Mouse (Mus musculus) left cerebral cortex, adult 9 months (tissue): ENCODE measurements around the gene Drap1.

ENCODE experiments used
- DNase-seq, 2 experiments: peaks; one replicate each; pipeline ENCODE4 v3.0.0; 2022; ENCODE audit warnings: low spot score in 2 of 2

Gene Drap1

DNA sequence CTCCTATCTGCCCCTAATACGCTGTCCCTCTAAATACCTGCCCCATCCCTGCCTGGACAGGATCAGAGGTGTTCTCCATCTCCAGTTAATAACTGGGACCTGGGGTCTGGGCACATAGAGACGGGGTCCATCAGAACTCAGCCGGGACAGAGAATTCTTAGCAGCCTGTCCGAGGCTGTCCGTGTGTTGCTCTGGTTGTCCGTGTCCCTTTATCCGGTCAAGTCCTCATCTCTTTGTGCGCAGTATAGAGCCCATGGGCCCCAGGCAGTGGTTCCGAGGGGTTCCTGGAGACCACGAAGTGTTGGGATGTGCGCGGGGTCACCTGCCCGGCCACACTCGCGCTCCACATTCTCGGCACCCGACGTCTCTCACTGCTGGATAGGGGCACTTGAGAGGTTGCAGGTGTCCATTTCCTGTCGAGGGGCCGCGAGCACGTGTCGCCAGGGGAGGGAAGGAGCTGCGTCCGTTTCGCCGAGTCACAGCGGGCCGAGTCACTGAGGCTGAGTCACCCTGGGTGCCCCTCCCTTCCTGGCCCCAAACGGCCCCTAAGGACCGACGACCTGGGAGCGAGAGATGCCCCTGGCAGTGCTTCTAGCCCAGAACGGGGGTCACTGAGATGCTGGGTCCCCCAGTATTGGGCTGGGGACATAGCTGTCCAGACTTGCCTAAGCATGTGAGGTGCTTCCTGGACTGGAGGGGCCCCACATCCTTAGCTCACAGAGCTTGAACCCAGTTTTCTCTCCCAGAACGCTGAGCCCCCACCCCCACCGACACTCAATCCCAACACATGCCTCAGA, 23.8 kb upstream of the Drap1 start:
- DNase-seq, result no peak

DNA sequence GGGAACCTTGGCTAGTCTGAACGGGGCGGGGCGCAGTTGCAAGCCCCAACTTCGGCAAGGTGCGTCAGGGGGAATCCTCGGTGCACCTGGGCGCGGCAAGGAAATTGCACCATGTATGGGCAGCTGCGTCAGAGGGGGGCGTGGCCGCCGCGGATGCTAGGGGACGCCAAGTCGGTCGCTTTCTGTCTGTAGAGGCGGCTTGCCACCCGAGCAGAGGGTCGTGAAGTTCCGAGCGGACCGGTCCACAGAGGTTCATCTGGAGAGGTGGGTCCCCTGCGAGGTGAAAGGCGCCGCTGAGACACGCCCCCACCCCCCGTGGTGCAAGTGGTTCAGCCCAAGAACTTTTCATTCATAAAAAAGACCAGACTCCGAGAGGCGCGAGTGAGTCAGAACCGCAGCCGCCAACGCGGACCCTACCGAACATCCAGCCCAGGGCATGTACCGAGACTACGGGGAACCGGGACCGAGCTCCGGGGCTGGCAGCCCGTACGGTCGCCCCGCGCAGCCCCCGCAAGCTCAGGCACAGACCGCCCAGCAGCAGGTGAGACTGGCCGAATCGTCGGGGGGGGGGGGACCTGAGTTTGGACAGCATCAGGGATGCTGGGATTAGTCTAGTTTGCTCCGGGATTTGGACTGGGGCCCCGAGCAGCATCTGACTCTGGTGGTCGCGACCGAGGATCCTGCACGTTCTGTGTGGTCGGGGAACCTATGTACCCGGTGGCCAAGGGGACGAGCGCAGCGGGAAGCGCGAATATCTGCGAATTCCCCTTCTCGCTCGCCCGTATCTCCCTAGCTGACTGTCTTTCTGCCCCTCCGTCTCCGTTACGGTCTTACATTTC, 23.0 kb upstream of the Drap1 start, which contains the start of gene Fosl1:
Gene Fosl1 (plus strand): TSS at position 33 of the 839 bp plus-strand sequence.
- DNase-seq, result peak in 1 of 2 experiments; percentile 66

DNA sequence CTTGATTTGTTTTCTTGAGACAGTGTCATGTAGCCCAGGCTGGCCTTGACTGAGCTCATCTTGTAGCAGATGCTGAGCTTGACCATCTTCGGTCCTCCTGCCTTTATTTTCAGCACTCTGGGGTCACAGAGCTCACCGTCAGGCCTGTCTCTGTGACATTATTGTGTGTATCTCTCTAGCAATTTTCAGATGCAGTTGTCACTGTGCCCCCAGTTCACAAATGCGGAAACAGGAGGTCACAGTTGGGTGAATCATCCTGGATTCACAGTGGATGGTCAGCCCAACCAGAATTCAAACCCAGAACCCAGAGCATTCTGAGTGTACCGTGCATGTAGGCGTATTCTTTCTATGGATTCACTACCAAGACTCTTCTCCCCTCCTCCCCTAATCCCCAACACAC, 21.0 kb upstream of the Drap1 start:
- DNase-seq, result no peak

DNA sequence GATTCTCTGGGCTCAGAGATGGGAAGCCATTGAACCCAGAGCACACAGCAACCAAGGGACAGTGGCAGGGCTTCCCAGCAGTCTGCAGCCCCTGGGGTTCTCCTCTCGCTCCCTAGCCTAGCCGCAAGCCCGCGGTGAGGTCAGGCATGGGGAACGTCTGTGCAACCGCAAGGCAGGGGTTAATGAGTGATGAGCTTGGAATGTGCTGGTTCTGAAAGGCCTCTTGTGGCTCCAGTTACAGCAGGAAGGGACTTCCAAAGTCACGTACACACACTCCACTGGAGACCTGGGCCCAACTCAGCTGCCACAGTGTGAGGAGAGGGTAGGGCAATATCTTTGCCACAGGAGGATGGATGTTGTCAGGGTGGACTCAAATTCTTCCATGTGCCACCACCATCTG, 20.2 kb upstream of the Drap1 start:
- no peak for DNase-seq

DNA sequence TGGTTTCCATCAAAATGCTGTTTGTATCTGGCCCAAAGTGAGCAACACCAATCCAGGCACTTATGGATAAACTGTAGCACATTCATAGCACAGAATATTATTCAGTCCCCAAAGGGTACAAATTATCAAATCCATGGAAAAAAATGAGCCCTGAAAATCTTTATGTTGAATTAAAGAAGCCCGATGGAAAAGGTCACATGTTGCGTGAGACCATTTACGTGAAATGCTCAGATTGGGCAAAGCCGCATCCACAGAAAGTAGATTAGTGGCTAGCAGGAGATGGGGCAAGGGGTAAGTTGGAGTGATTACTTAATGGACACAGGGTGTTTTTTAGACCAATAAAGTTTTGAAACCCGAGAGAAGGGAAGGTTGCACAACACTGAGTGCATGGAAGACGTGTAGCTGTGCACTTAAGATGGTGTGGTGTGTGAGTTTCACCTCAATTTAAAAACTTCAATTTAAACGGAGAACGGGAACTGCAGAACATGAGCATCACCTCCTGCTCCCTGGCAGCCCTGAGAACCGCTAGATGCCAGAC, 19.7 kb upstream of the Drap1 start:
- DNase-seq, result no peak

DNA sequence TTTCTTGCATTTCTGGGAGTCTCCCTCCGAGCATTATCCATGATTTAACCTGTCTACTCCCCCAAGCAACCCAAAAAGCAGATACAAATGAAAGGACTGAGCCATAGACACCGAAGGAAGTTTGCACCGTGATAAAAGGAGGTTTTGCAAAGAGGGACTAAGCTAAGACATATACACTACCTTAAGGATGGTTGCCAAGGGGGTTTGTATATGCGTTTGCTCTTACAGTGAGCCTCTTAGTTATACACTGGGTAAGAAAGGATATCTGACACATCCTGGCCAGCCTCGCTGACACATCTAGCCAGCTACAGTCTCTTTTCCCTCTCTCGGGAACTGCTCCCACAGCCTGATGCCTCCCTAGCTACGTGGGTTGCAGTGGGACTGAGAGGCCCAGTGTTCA, 9.2 kb upstream of the Drap1 start:
- DNase-seq, result no peak

DNA sequence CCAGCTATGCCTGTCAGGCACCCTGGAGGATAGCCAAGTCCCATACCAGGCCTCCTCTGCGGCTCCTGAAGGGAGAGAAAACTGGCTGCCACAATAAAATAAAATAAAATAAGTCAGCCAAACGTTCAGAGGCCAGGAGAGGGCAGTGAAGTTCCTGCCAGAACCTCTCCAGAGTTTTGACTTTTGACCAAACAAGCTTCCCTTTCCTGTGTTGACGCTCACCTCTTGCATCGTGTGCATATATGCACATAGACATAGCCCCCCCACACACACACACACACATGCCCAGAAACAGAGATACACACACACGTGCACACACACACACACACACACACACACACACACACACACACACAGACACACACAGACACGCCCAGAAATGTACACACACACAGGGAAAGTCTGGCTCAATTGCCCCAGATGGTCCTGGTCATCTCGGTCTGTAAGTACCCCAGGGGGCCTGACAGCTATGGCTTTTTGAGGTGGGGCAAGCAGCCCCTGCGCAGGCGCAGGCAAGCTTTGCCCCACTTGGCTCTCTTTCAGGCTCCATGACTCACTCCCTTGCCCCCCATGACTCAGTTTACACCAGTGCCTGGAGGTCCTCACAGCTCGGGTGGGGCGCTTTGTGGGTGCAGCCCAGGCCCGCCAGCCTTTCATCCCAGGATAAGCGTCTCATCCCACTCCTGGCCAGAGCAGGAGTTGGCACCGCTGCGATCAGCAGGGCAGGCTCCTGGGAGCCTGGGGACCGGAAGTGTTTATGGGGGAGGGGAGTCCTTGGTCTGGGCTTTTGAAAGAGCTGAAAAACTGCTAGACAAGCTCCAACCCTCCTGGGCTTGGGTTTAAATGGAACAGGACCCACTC, 8.4 kb upstream of the Drap1 start:
- no peak for DNase-seq

DNA sequence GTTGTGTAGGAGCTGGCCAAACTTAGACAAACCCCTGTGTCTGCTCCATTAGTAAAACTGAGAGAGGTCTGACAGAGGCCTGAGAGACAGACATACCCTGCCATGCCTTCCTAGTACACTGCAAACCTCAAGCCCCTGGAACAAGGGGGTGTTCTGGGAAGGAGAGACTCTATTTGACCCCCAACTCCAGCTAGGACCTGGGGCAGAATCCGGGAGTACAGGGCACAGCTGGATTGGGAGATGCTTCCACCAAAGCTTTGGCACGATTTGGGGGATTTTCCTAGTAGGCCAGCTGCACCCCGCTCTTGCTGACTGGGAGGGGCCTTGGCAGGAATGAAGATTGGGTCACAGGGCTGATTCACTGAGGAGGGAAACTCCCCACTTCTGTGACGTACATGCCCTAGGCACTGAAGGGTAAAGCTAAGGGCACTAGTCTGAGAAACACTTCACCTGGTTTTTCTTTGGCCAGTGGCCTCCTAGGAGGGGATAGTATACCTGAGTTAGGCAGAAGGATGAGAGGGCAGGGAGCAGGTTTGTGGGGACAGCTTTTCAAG, 7.2 kb upstream of the Drap1 start:
- no peak for DNase-seq

DNA sequence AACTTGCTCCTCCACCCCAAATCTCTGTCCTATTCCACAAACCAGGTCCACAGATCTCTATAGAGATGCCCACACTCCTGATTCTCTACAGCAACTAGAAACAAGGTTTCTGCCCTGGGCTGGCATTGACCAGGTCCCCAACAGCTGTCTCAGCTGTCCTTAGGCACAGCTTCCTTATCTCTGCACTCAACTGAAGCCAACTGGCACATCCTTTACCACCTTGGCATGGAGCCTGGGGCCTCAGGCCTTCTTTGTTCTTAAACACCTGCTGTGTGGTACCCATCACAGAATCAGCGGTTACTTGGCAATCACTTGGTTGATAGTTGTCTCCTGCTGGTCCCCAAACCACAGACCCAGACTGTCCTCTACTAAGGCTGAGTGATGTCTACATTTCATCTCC, 5.6 kb upstream of the Drap1 start:
- DNase-seq, result no peak

DNA sequence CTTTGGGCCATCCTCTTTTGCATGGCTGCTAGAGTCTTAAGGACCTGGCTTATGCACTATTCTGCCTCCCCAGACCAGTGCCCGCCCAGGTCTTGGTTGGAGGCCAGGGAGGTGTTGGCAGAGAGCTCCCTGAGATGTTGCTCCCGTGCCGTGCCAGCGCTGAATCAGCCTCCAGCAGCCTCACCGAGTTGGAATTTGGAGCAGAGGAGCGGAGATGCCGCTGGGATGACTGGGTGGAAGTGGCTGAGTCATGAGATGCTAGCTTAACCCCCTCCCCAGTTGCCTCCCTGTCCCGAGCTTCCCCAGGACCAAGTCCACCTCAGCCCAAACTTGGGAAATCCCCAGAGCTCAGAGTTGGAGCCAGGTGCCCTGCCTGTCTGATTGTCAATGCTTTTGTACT, 5.0 kb upstream of the Drap1 start:
- DNase-seq, result no peak

DNA sequence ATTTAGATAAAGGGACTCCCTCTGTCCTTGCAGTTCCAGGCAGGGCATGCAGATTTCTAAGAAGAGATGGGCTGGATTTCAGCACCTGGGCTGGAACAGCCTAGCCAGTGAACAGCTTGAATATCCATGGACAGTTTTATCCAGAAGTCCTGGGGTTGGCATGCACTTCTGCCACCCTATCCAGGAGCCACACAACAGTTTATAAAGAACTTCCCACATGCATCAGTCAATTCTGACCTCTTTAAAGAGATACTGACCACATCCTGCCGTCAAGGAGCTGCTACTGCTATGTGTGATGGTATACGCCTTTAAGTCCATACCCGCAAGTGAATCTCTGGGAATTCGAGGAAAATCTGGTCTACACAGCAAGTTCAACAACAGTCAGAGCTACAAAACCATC, 4.4 kb upstream of the Drap1 start:
- DNase-seq, result no peak

DNA sequence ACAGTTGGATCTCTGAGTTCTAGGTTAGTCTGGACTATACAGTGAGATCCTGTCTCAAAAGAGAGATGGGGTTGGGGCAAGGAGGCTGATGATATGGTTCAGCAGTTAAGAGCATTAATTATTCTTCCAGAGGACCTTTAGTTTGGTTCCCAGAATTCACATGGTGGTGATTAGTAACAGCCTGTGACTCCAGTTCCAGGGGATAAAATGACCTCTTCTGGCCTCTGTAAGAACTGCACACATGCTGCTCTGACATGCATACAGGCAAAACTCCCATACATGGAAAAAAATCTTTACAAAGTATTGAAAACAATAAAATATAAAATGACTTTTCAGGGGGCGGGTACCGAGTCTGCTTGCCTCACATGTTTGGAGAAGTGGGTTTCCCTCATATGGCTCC, 3.3 kb upstream of the Drap1 start:
- DNase-seq, result no peak

DNA sequence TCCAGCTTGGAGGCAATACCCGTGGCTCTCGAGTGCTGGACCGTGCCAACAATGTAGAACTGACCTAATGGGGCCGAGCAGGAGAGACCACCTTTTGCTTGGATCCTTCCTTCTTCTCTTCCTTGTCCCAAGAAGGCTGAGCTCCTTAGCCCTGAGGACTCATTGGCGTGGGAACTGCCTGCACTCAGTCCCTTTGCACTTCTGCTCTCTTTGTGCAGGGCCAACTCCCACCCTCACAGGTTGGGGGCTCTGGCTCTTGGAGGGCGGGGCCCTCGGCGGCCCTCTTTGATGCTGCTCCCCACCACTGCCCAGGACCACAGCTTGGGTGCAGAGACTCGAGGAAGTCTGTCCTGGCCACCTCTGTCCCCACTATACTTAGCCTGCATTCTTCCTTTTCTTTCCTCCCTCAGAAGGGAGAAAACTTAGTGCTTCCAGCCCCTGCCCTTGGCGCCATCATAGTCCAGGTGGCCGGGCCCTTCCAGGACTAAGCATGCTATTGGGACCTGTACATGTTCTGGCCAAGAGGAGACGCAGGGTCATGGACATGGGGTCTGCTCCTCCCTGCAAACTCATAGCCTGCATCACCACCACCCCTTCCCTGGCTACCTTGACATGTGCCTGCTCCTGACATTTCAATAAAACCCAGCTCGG, 2.0 kb upstream of the Drap1 start:
- no peak for DNase-seq

DNA sequence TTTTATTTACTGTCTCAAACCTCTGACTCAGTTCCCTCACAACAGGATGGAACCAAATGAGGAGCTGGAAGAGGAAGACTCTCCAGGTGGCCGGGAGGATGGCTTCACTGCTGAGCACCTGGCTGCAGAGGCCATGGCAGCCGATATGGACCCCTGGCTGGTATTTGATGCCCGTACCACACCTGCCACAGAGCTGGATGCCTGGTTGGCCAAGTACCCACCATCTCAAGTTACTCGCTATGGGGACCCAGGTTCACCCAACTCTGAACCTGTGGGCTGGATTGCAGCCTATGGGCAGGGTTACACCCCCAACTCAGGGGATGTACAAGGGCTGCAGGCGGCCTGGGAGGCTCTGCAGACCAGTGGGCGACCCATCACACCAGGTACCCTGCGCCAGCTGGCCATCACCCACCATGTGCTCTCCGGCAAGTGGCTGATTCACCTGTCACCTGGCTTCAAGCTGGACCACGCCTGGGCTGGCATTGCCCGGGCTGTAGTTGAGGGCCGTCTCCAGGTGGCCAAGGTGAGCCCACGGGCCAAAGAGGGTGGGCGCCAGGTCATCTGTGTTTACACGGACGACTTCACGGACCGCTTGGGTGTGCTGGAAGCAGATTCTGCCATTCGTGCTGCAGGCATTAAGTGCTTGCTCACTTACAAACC, 1.3 kb upstream of the Drap1 start:
- no peak for DNase-seq

DNA sequence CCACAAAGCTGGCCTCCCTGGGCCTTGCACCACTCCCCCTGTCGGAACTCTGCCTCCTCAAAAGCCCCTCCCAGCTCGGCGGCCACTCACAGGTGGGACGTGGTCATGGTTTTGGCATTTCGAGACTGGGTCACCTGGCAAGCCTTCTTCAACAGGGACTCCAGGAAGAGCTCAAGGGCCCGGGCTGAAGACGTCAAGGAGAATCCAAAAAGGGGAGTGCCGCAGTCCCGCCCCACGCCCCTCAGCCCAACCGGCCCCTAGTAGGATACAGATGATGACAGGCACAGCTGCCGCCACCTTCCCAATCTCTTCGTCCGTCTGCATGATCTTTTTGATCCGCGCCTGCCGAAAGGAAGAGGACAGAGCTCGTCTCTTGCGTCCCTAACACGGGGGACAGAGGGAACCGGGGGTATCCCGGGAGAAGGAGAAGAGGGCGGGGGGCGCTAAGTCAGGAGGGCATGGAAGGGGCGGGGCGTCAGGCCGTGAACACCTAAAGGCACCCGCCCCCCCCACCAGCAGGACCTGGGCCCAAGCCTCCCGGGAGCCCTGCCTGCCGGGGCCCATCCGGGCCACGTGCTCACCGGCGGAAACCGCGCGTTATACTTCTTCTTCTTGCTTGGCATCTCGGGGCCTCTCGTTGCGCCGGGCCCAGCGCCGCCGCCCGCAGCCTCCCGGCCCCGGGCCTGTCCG, 542 bp downstream of the Drap1 start:
- DNase-seq, result peak in 1 of 2 experiments; percentile 62

DNA sequence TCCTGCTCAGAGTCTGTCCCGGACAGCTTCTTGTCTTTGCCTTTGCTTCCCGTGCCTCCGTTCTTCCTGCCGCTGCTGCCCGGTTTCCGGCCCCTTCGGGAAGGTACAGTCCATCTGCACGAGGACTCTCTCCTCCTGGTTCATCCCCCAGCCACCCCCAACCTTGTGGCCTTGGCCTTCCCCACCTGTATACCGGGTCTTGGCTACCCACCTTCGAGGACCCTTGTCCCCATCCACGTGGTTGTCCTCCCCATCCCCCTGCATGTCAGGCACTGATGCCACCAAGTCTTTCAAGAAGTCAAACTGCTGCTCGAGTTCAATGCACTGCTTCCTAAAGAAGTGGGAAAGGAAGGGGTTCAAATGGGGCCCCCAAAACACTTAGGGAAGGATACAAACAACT, 1.2 kb downstream of the Drap1 start:
- DNase-seq, result no peak

DNA sequence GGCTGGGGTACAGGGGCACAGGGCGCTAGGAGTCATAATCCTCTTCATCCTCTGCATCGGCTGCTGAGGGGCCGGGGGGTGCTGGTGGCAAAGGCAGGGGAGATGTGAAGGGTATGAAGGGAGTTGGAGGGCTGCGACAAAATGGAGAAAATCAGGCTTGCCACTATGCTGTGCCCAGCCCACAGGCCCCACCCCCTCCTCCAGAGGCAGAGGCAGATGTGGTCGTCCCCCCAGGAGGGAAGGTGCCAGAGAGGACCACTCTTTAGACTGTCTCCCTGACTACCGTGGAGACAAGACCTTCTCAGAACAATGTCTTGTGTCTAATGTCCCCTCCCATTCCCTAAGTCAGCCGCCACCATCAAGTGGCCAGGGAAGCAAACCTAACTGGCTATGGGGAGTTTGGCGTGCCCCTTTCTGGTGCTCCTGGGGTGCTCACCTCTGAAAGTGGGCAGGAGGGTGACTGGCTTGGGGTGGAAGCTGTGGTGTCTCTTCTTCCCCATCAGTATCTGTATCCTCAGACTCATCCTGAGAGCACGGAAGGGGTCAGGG, 1.8 kb downstream of the Drap1 start:
- no peak for DNase-seq

DNA sequence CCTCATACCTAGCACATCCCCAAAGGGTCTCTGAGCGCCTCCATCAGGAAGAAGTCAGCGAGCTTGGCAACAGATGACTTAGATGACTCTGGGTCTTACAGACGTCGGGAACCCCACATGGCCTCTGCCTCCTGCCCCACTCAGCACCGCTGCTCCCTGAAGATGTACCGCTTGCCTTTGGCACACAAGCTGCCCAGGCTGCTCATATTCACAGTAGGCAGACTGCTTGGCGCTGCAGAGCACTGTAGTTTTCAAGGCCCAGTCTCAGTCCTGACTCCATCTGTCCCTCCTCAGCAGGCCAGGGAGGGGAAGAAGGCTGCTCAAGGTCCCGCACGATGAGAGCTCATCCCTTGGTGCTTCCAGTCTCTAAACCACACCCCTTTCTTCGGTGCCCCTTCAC, 2.5 kb downstream of the Drap1 start:
- DNase-seq, result no peak

DNA sequence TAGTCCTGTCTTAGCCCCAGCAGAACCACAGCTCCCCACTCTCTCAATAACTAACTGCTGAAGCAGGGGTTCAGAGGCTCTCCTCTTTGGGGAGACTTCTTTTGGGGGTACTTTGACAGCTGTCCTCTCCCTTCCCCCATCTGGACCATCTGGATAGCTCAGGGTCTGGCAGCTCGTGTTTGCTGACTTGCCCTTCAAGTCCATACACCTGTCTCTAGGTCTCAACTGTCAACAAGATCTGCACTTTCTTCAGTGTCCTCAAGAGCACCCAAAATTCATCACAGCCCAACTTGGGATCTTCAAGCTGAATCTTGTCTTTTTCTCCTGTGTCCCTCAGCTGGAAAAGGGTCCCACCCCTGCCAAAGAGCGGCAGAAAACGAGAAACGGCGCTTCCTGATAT, 3.0 kb downstream of the Drap1 start:
- DNase-seq, result no peak

DNA sequence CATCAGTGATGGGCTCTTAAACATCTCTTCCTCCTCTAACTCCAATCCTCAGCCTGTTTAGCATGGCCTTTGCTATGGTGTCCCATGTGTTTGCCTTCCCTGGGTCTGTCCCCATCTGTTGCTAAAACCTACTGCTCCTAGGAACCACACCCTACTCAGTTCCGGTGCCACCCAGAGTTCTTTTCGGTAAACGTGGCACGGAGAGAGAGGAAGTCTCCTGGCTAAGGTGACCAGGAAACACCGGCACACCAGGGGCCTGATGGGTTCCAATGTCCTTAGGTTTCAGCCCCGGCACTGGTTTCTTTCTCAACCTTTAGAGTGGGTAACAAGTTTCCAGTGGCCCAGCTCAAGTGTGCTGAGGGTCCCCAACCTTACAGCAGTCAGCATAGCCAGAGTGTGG, 4.2 kb downstream of the Drap1 start:
- no peak for DNase-seq
